Mouse (Mus musculus): ENCODE results near the gene H2-Aa.
"Not testable (repeated sequence)": the region's sequence is repeated elsewhere in the genome, so short reads cannot be mapped to it uniquely, and the experiment has no call there.

H2-Aa gene

DNA sequence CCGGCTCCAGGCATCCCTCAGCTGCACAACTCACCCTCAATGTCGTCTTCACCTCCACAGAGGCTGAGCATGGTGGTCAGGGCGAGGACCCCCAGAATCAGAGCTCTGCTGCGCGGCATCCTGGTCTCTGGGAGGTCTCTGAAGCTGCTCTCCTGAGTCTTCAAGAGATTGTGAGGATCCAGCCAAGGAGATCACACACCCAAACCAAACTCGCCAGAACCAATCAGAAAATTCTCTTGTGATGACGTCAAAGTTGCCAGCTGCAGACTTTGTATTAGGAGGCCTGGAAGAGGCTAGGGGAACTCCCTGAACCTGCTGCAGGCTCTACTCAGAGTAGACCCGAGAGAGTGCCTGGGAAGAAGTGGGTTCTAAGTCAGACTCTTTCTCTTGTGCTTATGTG, at the start of gene H2-Aa:
TSS of gene H2-Aa (minus strand) at position 176 of the 400 bp plus-strand sequence.
- peak; percentile 65 for DNase-seq (ENCODE audit: low spot score)

DNA sequence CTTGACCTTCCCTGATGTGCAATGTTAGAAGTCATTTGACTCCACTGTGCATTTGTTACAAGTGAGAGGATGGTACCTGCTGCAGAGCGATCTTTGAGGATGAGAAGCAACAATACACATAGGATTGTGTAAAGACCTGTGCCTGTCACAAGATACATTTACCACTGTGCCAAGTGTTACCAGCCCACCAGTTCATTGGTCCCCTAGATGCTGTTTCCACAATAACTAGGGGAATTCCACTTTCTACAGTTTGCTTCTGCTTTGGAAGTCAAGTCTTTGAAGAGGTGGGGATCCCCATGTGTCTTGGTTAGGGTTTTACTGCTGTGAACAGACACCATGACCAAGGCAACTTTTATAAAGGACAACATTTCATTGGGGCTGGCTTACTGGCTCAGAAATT, 43.6 kb upstream of the H2-Aa start:
- DNase-seq (ENCODE audit: low spot score), result no peak

DNA sequence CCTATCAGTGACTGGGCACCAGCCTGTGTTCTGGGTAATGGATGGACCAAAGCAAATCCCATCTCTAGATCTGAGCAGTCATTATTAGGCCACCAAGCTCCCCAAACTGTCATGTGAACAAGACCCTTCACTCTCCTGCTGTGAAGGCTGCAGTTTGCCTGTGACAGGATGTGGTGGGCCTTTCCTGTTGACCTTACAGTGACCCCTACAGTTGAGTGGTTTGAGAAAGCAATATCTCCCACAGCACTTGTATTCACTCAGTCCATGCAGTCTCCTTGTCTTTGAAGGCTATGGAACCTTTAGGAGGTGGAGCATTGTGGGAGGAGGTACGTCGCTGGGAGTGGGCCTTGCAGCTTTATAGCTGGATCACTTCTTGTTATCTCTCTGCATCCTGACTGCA, 42.2 kb upstream of the H2-Aa start:
- DNase-seq (ENCODE audit: low spot score), result no peak

DNA sequence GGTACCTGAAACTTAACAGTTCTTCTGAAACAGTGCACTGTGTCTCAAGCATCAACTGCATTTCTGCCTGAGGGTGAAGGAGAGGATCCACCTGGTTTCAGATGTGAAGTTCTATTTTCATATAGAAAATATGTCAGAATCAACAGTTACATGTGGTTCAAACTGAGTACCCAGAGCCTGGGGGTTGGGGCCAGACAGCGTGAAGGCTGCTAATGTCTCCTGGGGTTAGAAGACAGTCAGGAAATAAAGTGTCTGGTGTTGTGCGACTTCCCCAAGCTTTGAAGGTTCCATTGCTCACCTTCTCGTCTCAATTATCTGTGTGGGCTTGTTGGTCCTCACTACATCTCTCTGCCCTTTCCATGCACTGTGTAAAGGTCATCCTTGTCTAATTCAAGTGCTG, 38.8 kb upstream of the H2-Aa start:
- no peak for DNase-seq (ENCODE audit: low spot score)

DNA sequence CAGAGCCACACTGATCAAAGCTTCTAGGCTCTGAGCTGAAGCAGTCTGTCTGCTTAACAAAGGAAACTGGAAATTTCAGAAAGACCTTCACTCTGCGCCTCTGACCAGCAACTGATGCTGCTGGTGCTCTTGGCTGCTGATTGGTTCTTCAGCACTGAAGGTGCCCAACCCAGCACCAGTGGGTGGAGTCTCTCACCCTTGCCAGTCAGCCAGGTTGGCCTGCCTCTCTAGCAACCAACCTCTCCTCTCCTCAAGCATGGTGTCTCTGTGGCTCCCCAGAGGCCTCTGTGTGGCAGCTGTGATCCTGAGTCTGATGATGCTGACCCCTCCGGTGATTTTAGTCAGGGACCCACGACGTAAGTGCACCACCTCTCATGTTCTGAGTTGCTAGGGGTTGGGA, 37.8 kb upstream of the H2-Aa start, which contains the start of gene H2-Eb2:
TSS of gene H2-Eb2 (plus strand) at position 230 of the 400 bp plus-strand sequence.
- no peak for DNase-seq (ENCODE audit: low spot score)

GRCm38 (mm10) chr17:34317275-34317674, 29.7 kb upstream of the H2-Aa start:
- no peak for DNase-seq (ENCODE audit: low spot score)

GRCm38 (mm10) chr17:34316697-34317096, 29.1 kb upstream of the H2-Aa start:
- DNase-seq (ENCODE audit: low spot score), result no peak

DNA sequence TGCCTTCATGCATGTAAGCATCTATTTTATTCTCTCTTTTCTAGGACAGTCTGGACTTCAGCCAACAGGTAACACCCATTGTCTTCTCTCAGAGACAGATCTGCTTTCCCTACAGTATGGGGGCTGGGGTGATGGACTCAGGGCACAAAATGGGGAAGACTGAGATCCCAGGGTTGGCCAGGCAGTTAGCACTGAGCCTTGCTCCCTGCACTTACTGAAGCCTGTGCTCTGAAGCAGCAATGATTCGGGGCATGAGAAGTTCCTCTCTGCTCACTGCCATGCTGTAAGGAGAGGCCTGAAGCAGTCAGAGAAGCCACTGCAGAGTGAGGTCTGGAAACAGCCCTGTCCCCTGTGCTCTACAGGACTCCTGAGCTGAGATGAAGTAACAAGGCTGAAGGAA, 27.9 kb upstream of the H2-Aa start:
- DNase-seq (ENCODE audit: low spot score), result no peak

DNA sequence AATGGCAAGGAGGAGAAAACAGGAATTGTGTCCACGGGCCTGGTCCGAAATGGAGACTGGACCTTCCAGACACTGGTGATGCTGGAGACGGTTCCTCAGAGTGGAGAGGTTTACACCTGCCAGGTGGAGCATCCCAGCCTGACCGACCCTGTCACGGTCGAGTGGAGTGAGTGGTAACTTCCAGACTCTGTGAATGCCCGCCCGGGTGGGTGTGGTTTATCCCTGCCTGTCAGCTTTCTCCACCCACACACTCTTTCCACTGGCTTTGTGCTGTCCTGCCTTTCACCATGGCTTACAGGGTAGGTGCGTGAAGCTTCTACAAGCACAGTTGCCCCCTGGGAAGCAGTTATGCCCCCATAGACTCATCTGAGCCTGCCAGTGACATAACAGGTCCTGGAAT, 26.7 kb upstream of the H2-Aa start:
- DNase-seq (ENCODE audit: low spot score), result no peak

GRCm38 (mm10) chr17:34313393-34313792, 25.8 kb upstream of the H2-Aa start:
- DNase-seq (ENCODE audit: low spot score), result peak; percentile 28

DNA sequence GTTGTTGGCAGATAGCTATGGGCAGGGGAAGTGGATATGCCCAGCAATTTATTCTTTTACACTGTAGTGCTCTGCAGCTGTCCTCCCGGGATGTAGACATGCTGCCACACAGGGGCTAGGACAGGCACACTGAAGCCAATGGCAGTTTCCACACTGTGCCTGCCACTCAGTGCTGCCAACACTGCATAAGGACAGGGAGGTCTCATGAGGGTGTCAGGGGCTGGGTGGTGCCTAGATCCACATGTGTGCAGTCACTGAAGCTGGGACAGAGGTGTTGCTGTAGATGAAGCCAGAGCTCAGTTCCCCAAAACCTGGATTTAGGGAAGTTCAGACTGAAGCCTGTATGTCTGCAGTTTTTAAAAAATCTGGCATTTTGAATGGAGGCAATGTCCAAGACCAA, 24.6 kb upstream of the H2-Aa start:
- DNase-seq (ENCODE audit: low spot score), result no peak

DNA sequence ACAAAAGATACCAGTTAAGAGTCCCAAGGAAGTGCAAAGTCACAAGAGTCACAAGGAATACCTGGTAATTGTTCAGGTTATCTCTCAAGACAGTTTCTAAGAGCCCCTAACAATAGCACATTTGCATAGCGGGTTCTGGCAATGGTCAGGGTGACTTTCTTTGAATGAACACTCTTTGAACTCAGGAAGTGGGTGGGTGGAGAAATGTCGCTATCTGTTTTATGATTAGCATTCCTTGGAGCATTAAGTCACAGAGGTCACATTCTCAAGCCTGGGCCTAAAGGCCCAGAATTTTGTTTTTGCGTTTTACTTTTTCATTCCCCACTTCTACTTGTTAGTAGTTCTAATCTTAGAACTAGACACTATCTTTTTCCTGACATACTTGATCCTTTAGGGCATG, 22.9 kb upstream of the H2-Aa start:
- DNase-seq (ENCODE audit: low spot score), result not testable (repeated sequence)

DNA sequence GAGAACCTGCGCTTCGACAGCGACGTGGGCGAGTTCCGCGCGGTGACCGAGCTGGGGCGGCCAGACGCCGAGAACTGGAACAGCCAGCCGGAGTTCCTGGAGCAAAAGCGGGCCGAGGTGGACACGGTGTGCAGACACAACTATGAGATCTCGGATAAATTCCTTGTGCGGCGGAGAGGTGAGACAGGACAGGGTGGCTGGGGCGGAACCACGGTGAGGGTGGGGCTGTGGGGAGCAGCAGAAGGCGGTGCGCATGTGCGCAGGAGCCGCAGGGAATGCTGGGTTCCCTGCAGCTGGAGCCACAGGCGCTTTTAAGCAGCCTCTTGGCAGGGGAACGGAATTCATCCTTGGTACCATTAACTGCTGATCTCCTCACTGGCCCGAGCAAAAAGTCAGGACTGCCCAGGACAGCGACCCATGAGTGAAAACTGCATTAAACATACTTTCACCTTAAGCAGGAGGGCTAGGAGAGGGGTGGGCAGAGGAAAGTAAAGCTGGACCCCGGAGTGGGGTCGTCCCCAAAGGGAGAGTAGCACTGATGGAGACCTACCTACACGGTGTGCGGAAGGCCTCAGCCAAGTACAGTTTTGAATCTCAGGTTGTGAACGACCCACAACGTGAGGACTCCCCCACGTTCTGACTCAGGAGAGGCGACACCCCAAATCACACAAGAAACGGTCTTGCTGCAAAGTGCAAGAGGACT, 22.2 kb upstream of the H2-Aa start:
- DNase-seq (ENCODE audit: low spot score), result peak; percentile 73

GRCm38 (mm10) chr17:34309225-34309624, 21.6 kb upstream of the H2-Aa start:
- DNase-seq (ENCODE audit: low spot score), result no peak

DNA sequence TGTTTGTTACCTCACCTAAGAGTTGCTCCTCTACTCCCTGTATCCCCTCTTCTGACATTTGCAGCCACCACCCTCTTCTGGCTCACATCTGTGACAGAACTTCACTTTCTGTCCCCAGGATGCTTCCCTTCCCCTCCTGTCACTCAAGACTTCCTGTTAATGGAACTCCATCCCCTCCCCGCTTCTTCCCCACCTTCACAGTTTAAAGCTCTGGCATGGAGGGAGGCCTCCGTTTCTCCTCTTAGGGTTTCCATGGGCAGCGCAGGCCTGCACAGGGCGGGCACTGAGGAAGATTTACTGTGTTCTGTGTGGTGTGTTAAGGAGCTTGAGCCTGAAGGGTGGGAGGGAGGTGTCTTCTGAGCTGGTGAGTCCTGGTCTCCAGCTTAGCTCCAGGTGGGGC, 20.5 kb upstream of the H2-Aa start:
- no peak for DNase-seq (ENCODE audit: low spot score)

GRCm38 (mm10) chr17:34307216-34307615, 19.6 kb upstream of the H2-Aa start:
- DNase-seq (ENCODE audit: low spot score), result no peak

DNA sequence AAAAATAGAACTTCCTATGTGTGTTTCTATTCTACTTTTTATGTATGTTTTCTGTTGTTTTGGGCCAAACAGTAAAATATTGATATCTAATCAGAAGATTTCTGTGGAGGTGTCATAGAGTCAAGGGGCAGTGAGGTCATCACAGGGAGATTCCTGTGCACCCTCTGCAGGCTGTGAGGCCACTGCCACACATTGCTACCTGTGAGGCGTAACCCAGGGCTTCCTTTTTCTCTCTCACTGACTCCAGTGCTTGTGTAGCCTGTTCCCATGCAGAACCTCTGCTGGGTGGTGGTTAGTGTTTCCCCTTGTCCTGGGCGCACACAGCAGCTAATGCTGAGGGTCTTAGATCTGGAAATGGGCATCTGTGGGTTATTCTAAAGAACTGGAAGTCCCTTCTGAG, 18.8 kb upstream of the H2-Aa start:
- no peak for DNase-seq (ENCODE audit: low spot score)

DNA sequence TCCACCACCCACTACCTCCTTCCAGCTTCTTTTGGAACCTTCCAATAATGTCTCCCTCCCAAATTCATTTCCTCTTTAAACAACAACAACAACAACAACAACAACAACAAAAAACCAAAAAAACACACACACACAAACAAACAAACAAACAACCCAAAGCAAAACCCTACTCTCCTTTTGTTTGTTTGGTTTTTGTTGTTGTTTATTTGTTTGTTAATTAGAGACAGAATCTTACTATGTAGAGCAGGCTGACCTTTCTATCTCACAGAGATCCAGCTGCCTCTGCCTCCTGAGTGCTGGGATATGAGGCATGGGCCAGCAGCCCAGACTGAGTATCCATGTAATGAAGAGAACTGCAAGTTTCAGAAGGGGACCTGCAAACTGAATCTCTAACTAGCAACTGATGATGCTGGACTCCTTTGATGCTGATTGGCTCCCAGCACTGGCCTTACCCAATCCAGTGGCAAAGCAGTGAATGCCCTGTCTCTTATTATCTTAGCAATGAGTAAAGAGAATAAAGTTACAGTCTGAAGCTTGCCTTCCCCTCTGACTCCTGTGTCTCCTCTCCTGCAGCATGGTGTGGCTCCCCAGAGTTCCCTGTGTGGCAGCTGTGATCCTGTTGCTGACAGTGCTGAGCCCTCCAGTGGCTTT, 17.9 kb upstream of the H2-Aa start, which contains the start of gene H2-Eb1:
TSS of gene H2-Eb1 (plus strand) at position 488 of the 651 bp plus-strand sequence.
- peak; percentile 82 for DNase-seq (ENCODE audit: low spot score)

DNA sequence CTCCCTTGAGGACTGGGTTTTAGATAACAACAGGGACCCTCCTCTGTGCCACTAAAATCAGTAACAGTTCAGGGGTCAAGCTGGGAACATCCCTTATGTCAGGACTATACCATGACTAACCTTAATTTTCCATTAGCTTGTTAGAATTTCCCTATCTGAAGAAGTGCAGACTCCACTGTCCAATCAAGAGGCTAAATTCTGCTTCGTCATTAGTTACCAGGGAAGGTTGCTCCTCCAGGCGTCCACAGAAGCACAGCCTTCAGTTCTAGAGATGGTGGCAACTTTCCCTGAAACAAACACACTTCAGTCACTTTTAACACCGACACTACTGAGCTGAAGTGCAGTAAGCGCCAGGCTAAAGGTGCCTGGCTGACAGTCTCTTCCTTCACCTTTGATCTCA, 17.1 kb upstream of the H2-Aa start:
- peak; percentile 52 for DNase-seq (ENCODE audit: low spot score)

DNA sequence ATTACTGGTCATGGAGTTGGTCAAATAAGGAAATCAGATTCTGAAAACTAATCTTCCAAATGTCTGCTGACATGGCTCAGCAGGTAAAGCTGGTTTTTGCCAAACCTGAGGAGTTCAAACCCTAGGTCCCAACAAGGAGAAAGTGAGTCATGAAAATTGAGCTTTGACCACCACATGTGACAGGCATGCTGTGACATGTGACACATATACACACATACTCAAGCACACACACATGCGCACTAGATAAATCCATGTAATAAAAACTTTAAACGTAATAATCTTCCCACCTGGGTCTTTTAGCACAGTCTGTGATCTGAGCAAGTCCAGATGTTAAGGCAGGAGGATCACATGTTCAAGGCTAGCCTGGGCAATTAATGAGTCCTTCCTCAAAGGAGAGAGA, 16.2 kb upstream of the H2-Aa start:
- no peak for DNase-seq (ENCODE audit: low spot score)

GRCm38 (mm10) chr17:34301670-34302190, 14.1 kb upstream of the H2-Aa start:
- no peak for DNase-seq (ENCODE audit: low spot score)

- no peak for DNase-seq (ENCODE audit: low spot score)
These were observed 13.3 kb upstream of the H2-Aa start for GRCm38 (mm10) chr17:34300691-34301566.
